Mouse (Mus musculus): ENCODE data around the gene Qpct.

GRCm38 (mm10) chr17:79029226-79029625, 22.5 kb upstream of the Qpct start:
- no peak for TF ChIP-seq CTCF (IDR thresholded peaks at IDR 0.05; ENCODE audit: borderline replicate concordance, control insufficient read depth, extremely low read depth, insufficient read depth, low read length, poor library complexity)
- no peak for TF ChIP-seq POLR2A (IDR thresholded peaks at IDR 0.05; ENCODE audit: control insufficient read depth, extremely low read depth, insufficient read depth, low read length, poor library complexity)

All from thymus, adult 2 months (tissue).